Mouse (Mus musculus): ENCODE data around the gene 6030458C11Rik.

GRCm38 (mm10) chr15:12798043-12798442, 26.4 kb downstream of the 6030458C11Rik start:
- no peak for TF ChIP-seq CTCF (IDR thresholded peaks at IDR 0.05; ENCODE audit: extremely low read depth, insufficient read depth, low read length)
- no peak for TF ChIP-seq POLR2A (IDR thresholded peaks at IDR 0.05; ENCODE audit: extremely low read depth, insufficient read depth, low read length)

Measured in cortical plate, adult 2 months (tissue).